Mouse (Mus musculus) C2C12 (cell line): ENCODE measurements around the gene Rnf11. TPM values are rescaled to one million over a fixed set of nuclear protein-coding genes. Genes with fewer than 3 reads are reported as not detected.

Experiments
- H3K27me3 ChIP-seq: one replicate; pipeline ENCODE4 v1.6.1; 2011; ENCODE audit not compliant: control insufficient read depth, insufficient read depth, insufficient read length
- H3K36me3 ChIP-seq: one replicate; pipeline ENCODE4 v1.6.1; 2011; ENCODE audit not compliant: control insufficient read depth, insufficient read depth
- H3K4me3 ChIP-seq: one replicate; pipeline ENCODE4 v1.5.1; 2011; ENCODE audit warnings: mild to moderate bottlenecking, control low read depth; ENCODE audit not compliant: poor library complexity, insufficient read depth, severe bottlenecking
- H3K79me2 ChIP-seq: one replicate; pipeline ENCODE4 v1.6.1; 2011; ENCODE audit not compliant: control insufficient read depth, insufficient read depth
- H3K79me3 ChIP-seq: one replicate; pipeline ENCODE4 v1.6.1; 2011; ENCODE audit warnings: low read depth, control low read depth
- H3ac ChIP-seq: one replicate; pipeline ENCODE3; 2011; ENCODE audit warnings: low read depth; ENCODE audit not compliant: control insufficient read depth, insufficient read length
- CEBPB ChIP-seq: IDR thresholded peaks from one replicate; pipeline ENCODE4 v1.6.1; 2011; ENCODE audit warnings: low read depth, mild to moderate bottlenecking, control low read depth, moderate library complexity
- CTCF ChIP-seq: IDR thresholded peaks from one replicate; pipeline ENCODE4 v1.5.1; 2011; ENCODE audit not compliant: control insufficient read depth, insufficient read depth, insufficient read length
- FOSL1 ChIP-seq: IDR thresholded peaks from one replicate; pipeline ENCODE4 v1.8.0; 2011; ENCODE audit warnings: mild to moderate bottlenecking, low read length; ENCODE audit not compliant: poor library complexity, insufficient read depth, severe bottlenecking
- MAX ChIP-seq: IDR thresholded peaks from one replicate; pipeline ENCODE4 v1.6.1; 2011; ENCODE audit warnings: mild to moderate bottlenecking, control low read depth
- MYOD1 ChIP-seq: IDR thresholded peaks from one replicate; pipeline ENCODE4 v1.6.1; 2011; ENCODE audit warnings: low read depth; ENCODE audit not compliant: control insufficient read depth, insufficient read length
- MYOG ChIP-seq: IDR thresholded peaks from one replicate; pipeline ENCODE4 v1.6.1; 2011; ENCODE audit not compliant: control insufficient read depth, insufficient read length; ENCODE audit errors: extremely low read depth
- USF1 ChIP-seq: IDR thresholded peaks from one replicate; pipeline ENCODE4 v1.6.1; 2011; ENCODE audit warnings: low read depth, mild to moderate bottlenecking, control low read depth, moderate library complexity
- polyA plus RNA-seq: library from polyadenylated mRNA; unstranded; fragments of >200 nt; fragmentation: generic; extraction: Trizol; gene quantifications from one replicate; pipeline ENCODE4 v1.2.1, GENCODE M21; 2012; ENCODE audit warnings: missing spikeins

The Rnf11 gene
- polyA plus RNA-seq, 1 experiment: 26.9 TPM

GRCm38 (mm10) chr4:109419017-109419416, 65.5 kb downstream of the Rnf11 start:
- no peak for TF ChIP-seq MAX
- no peak for TF ChIP-seq FOSL1
- TF ChIP-seq CEBPB: no peak
- H3K36me3 ChIP-seq: no peaks in the 10 kb centered on the region
- no peak overlapping the region for H3ac ChIP-seq
- H3K4me3 ChIP-seq: no peak overlapping the region
- no peaks in the 10 kb centered on the region for H3K79me3 ChIP-seq
- no peaks in the 10 kb centered on the region for H3K79me2 ChIP-seq
- no peaks in the 10 kb centered on the region for H3K27me3 ChIP-seq

GRCm38 (mm10) chr4:109417998-109418397, 66.5 kb downstream of the Rnf11 start:
- no peak for TF ChIP-seq CTCF
- TF ChIP-seq MYOG: no peak
- H3K4me3 ChIP-seq: no peak overlapping the region
- H3K27me3 ChIP-seq: no peaks in the 10 kb centered on the region

GRCm38 (mm10) chr4:109412233-109412632, 72.3 kb downstream of the Rnf11 start:
- Histone ChIP-seq H3ac (no peak overlapping the region), H3K36me3 (no peaks in the 10 kb centered on the region), H3K27me3 (no peaks in the 10 kb centered on the region), H3K4me3 (no peak overlapping the region), H3K79me3 (no peaks in the 10 kb centered on the region), H3K79me2 (no peaks in the 10 kb centered on the region)
- TF ChIP-seq CEBPB: no peak
- TF ChIP-seq USF1: no peak
- TF ChIP-seq MAX: no peak
- TF ChIP-seq CTCF: no peak
- no peak for TF ChIP-seq MYOG
- no peak for TF ChIP-seq MYOD1
- TF ChIP-seq FOSL1: no peak

More at GRCm38 (mm10) chr4:109417998-109418397, 66.5 kb downstream of the Rnf11 start:
- no peaks in the 10 kb centered on the region for H3K79me3 ChIP-seq
- H3K79me2 ChIP-seq: no peaks in the 10 kb centered on the region
- H3K36me3 ChIP-seq: no peaks in the 10 kb centered on the region
- H3ac ChIP-seq: no peak overlapping the region

GRCm38 (mm10) chr4:109411377-109411967, 73.1 kb downstream of the Rnf11 start:
- no peak overlapping the region for H3K4me3 ChIP-seq
- H3K79me3 ChIP-seq: no peaks in the 10 kb centered on the region
- no peaks in the 10 kb centered on the region for H3K27me3 ChIP-seq
- no peak overlapping the region for H3ac ChIP-seq
- H3K79me2 ChIP-seq: no peaks in the 10 kb centered on the region
- TF ChIP-seq MAX (no peak), CEBPB (no peak), FOSL1 (no peak), CTCF (no peak), MYOD1 (no peak), MYOG (no peak), USF1 (no peak)
- no peaks in the 10 kb centered on the region for H3K36me3 ChIP-seq

- H3K4me3 ChIP-seq: no peak overlapping the region
- no peak overlapping the region for H3ac ChIP-seq
- TF ChIP-seq MYOD1: no peak
- no peak for TF ChIP-seq CTCF
- TF ChIP-seq USF1: no peak
- TF ChIP-seq FOSL1: no peak
- TF ChIP-seq CEBPB: no peak
- no peak for TF ChIP-seq MYOG
- no peaks in the 10 kb centered on the region for H3K27me3 ChIP-seq
- H3K79me2 ChIP-seq: no peaks in the 10 kb centered on the region
- no peaks in the 10 kb centered on the region for H3K36me3 ChIP-seq
- H3K79me3 ChIP-seq: no peaks in the 10 kb centered on the region
Measured at GRCm38 (mm10) chr4:109410681-109411376, 73.7 kb downstream of the Rnf11 start.
